Mouse (Mus musculus) G1E (cell line): Measurements from ENCODE around the gene Haus7.

Experiments
- CTCF ChIP-seq: IDR thresholded peaks from 2 replicates; pipeline ENCODE4 v1.5.1; 2012; ENCODE audit warnings: low read depth, low read length, inconsistent platforms, mixed read lengths
- GATA1 ChIP-seq: IDR thresholded peaks from 2 replicates; pipeline ENCODE4 v1.6.1; 2012; ENCODE audit warnings: borderline replicate concordance, low read length, inconsistent platforms, mixed read lengths
- POLR2AphosphoS5 ChIP-seq: IDR thresholded peaks from 2 replicates; pipeline ENCODE4 v1.6.1; 2012; ENCODE audit warnings: low read depth, low read length, inconsistent platforms; ENCODE audit not compliant: insufficient replicate concordance
- TAL1 ChIP-seq: conservative IDR thresholded peaks from 2 replicates; pipeline ENCODE4 v1.6.1; 2012; ENCODE audit warnings: low read depth, low read length, inconsistent platforms, mixed read lengths

DNA sequence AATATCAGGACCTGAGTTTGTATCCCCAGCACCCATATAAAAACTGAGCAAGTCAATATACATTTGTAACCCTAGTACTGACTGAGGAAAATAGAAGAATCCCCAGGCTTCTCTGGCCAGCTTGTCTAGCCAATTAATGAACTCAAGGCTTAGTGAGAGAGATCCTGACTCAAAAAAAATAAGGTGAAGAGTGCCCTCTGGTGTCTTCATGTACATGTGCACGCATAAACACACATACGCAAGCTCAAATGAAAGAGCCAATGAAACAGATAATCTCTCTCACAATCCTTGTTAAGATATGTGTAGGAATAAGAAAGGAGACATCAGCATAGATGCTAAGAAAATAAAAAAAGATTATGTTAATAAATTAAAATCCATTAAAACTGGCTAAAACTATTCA, 28.8 kb downstream of the Haus7 start:
- TF ChIP-seq GATA1 (no peak), CTCF (no peak), TAL1 (no peak), POLR2AphosphoS5 (no peak)
